Mouse (Mus musculus) hindbrain, embryonic 15.5 days (tissue): ENCODE results near the gene Hdac4. TPM values are rescaled to one million over a fixed set of nuclear protein-coding genes. Genes with fewer than 3 reads are reported as not detected.

Source experiments
- ATAC-seq: fragments of 200-750 bp; cut with Nextera tagmentation; 2 replicates; pipeline ENCODE4 v1.8.0; 2017; ENCODE audit warnings: low read depth, moderate number of reproducible peaks, moderate TSS enrichment; ENCODE audit not compliant: low FRiP score
- H3K27ac ChIP-seq: fragments of 300-500 bp; sonication (generic); replicated peaks from 2 replicates; pipeline ENCODE4 v1.5.1; 2015; ENCODE audit warnings: mild to moderate bottlenecking, inconsistent platforms
- H3K27me3 ChIP-seq: fragments of 300-500 bp; sonication (generic); 2 replicates; pipeline ENCODE4 v1.6.1; 2015; ENCODE audit warnings: control low read depth, inconsistent platforms
- H3K36me3 ChIP-seq: fragments of 300-500 bp; sonication (generic); 2 replicates; pipeline ENCODE4 v1.6.1; 2015; ENCODE audit warnings: control low read depth, inconsistent platforms
- H3K4me1 ChIP-seq: fragments of 300-500 bp; sonication (generic); replicated peaks from 2 replicates; pipeline ENCODE4 v1.6.1; 2015; ENCODE audit warnings: control low read depth, inconsistent platforms
- H3K4me2 ChIP-seq: fragments of 300-500 bp; sonication (generic); 2 replicates; pipeline ENCODE4 v1.6.1; 2015; ENCODE audit warnings: moderate library complexity, mild to moderate bottlenecking, inconsistent platforms
- H3K4me3 ChIP-seq: fragments of 300-500 bp; sonication (generic); 2 replicates; pipeline ENCODE4 v1.5.1; 2015; ENCODE audit warnings: mild to moderate bottlenecking, inconsistent platforms
- H3K9ac ChIP-seq: fragments of 300-500 bp; sonication (generic); 2 replicates; pipeline ENCODE4 v1.6.1; 2015; ENCODE audit warnings: inconsistent platforms
- H3K9me3 ChIP-seq: fragments of 300-500 bp; sonication (generic); 2 replicates; pipeline ENCODE4 v1.6.1; 2016; ENCODE audit warnings: control low read depth, inconsistent platforms
- WGBS: fragments of 180-500 bp; shearing (Covaris S2); methylation state at CpG from one replicate; pipeline ENCODE4 v1.1.7; 2015; 5-methylcytosine and 5-hydroxymethylcytosine counted together
- polyA plus RNA-seq: library from polyadenylated mRNA; unstranded; fragments of >200 nt; fragmentation: Nextera tagmentation; extraction: Ambion mirVana; gene quantifications from 2 replicates; pipeline ENCODE4 v1.2.1, GENCODE M21; 2015

Hdac4 gene
- polyA plus RNA-seq, 1 experiment from 2014 or later: 32.4 TPM

GRCm38 (mm10) chr1:92177196-92177595, 18.3 kb downstream of the Hdac4 start:
- no peak overlapping the region for H3K4me3 ChIP-seq
- 62% methylated on average over 3 of the region's 3 CpGs for WGBS

GRCm38 (mm10) chr1:92175266-92175665, 20.2 kb downstream of the Hdac4 start:
- Histone ChIP-seq H3K9me3 (no peaks in the 10 kb centered on the region), H3K27ac (no peak overlapping the region), H3K4me2 (no peak overlapping the region), H3K36me3 (no peaks in the 10 kb centered on the region), H3K4me1 (peaks cover 67% of the 10 kb centered on the region), H3K9ac (no peak overlapping the region), H3K4me3 (no peak overlapping the region), H3K27me3 (no peaks in the 10 kb centered on the region)
- ATAC-seq: no peak
- 84% methylated on average over 6 of the region's 6 CpGs for WGBS

More at GRCm38 (mm10) chr1:92177196-92177595, 18.3 kb downstream of the Hdac4 start:
- Histone ChIP-seq H3K9ac (no peak overlapping the region), H3K4me2 (peak overlapping the region; percentile 74), H3K9me3 (no peaks in the 10 kb centered on the region), H3K27me3 (no peaks in the 10 kb centered on the region), H3K4me1 (peaks cover 59% of the 10 kb centered on the region), H3K36me3 (no peaks in the 10 kb centered on the region), H3K27ac (no peak overlapping the region)
- no peak for ATAC-seq

GRCm38 (mm10) chr1:92174898-92175255, 20.6 kb downstream of the Hdac4 start:
- H3K4me1 ChIP-seq: peaks cover 69% of the 10 kb centered on the region
- ATAC-seq: no peak
- no peaks in the 10 kb centered on the region for H3K36me3 ChIP-seq
- H3K27me3 ChIP-seq: no peaks in the 10 kb centered on the region
- no peak overlapping the region for H3K27ac ChIP-seq
- 81% methylated on average over 5 of the region's 5 CpGs for WGBS
- H3K9me3 ChIP-seq: no peaks in the 10 kb centered on the region
- no peak overlapping the region for H3K4me3 ChIP-seq
- no peak overlapping the region for H3K9ac ChIP-seq
- H3K4me2 ChIP-seq: no peak overlapping the region

GRCm38 (mm10) chr1:92174251-92174897, 21.1 kb downstream of the Hdac4 start:
- H3K9me3 ChIP-seq: no peaks in the 10 kb centered on the region
- H3K27me3 ChIP-seq: no peaks in the 10 kb centered on the region
- H3K36me3 ChIP-seq: no peaks in the 10 kb centered on the region
- H3K9ac ChIP-seq: no peak overlapping the region
- H3K4me1 ChIP-seq: peaks cover 69% of the 10 kb centered on the region
- no peak overlapping the region for H3K4me2 ChIP-seq
- no peak overlapping the region for H3K27ac ChIP-seq
- no peak overlapping the region for H3K4me3 ChIP-seq
- 24% methylated on average over 3 of the region's 3 CpGs for WGBS
- no peak for ATAC-seq

- no peak overlapping the region for H3K4me3 ChIP-seq
- H3K27ac ChIP-seq: no peak overlapping the region
- H3K27me3 ChIP-seq: no peaks in the 10 kb centered on the region
- H3K36me3 ChIP-seq: no peaks in the 10 kb centered on the region
- peaks cover 57% of the 10 kb centered on the region for H3K4me1 ChIP-seq
- WGBS: 83% methylated on average over 5 of the region's 5 CpGs
- no peak for ATAC-seq
- no peak overlapping the region for H3K4me2 ChIP-seq
- H3K9ac ChIP-seq: no peak overlapping the region
- H3K9me3 ChIP-seq: no peaks in the 10 kb centered on the region
Observed at GRCm38 (mm10) chr1:92170616-92171235, 24.8 kb downstream of the Hdac4 start.

- H3K4me1 ChIP-seq: peaks cover 57% of the 10 kb centered on the region
- H3K4me2 ChIP-seq: no peak overlapping the region
- no peak for ATAC-seq
Observed at GRCm38 (mm10) chr1:92169776-92170055, 25.8 kb downstream of the Hdac4 start.

GRCm38 (mm10) chr1:92168900-92169775, 26.4 kb downstream of the Hdac4 start:
- H3K4me2 ChIP-seq: no peak overlapping the region
- no peak for ATAC-seq
- H3K9me3 ChIP-seq: no peaks in the 10 kb centered on the region
- H3K4me3 ChIP-seq: no peak overlapping the region
- H3K27me3 ChIP-seq: no peaks in the 10 kb centered on the region
- H3K36me3 ChIP-seq: no peaks in the 10 kb centered on the region
- WGBS: 89% methylated on average over 4 of the region's 4 CpGs
- no peak overlapping the region for H3K27ac ChIP-seq
- peaks cover 56% of the 10 kb centered on the region for H3K4me1 ChIP-seq
- no peak overlapping the region for H3K9ac ChIP-seq

More at GRCm38 (mm10) chr1:92169776-92170055, 25.8 kb downstream of the Hdac4 start:
- Histone ChIP-seq H3K9me3 (no peaks in the 10 kb centered on the region), H3K27me3 (no peaks in the 10 kb centered on the region), H3K9ac (no peak overlapping the region), H3K27ac (no peak overlapping the region), H3K36me3 (no peaks in the 10 kb centered on the region), H3K4me3 (no peak overlapping the region)

GRCm38 (mm10) chr1:92163932-92164331, 31.6 kb downstream of the Hdac4 start:
- no peak overlapping the region for H3K4me3 ChIP-seq
- no peak for ATAC-seq
- no peak overlapping the region for H3K4me2 ChIP-seq
- H3K27me3 ChIP-seq: no peaks in the 10 kb centered on the region
- peaks cover 30% of the 10 kb centered on the region for H3K4me1 ChIP-seq
- 85% methylated on average over 1 of the region's 1 CpGs for whole genome bisulfite sequencing
- H3K9ac ChIP-seq: no peak overlapping the region
- H3K27ac ChIP-seq: no peak overlapping the region
- H3K9me3 ChIP-seq: no peaks in the 10 kb centered on the region
- no peaks in the 10 kb centered on the region for H3K36me3 ChIP-seq

GRCm38 (mm10) chr1:92159804-92160203, 35.7 kb downstream of the Hdac4 start:
- no peak overlapping the region for H3K4me2 ChIP-seq
- H3K36me3 ChIP-seq: no peaks in the 10 kb centered on the region
- no peak overlapping the region for H3K27ac ChIP-seq
- H3K4me1 ChIP-seq: peaks cover 12% of the 10 kb centered on the region; the same call in 1 of the 2 replicates
- H3K9me3 ChIP-seq: no peaks in the 10 kb centered on the region
- no peak overlapping the region for H3K9ac ChIP-seq
- H3K27me3 ChIP-seq: no peaks in the 10 kb centered on the region
- ATAC-seq: no peak
- H3K4me3 ChIP-seq: no peak overlapping the region
- 92% methylated on average over 4 of the region's 4 CpGs for WGBS

GRCm38 (mm10) chr1:92150201-92150600, 45.3 kb downstream of the Hdac4 start:
- no peak overlapping the region for H3K4me3 ChIP-seq
- WGBS: 63% methylated on average over 1 of the region's 1 CpGs
- no peaks in the 10 kb centered on the region for H3K27me3 ChIP-seq
- no peak overlapping the region for H3K27ac ChIP-seq
- H3K9me3 ChIP-seq: no peaks in the 10 kb centered on the region
- no peak overlapping the region for H3K4me2 ChIP-seq
- no peak overlapping the region for H3K9ac ChIP-seq
- ATAC-seq: no peak
- no peaks in the 10 kb centered on the region for H3K36me3 ChIP-seq
- peaks cover 7% of the 10 kb centered on the region; the same call in 1 of the 2 replicates for H3K4me1 ChIP-seq

GRCm38 (mm10) chr1:92148527-92148926, 47.0 kb downstream of the Hdac4 start:
- Histone ChIP-seq H3K36me3 (no peaks in the 10 kb centered on the region), H3K9ac (no peak overlapping the region)
- 97% methylated on average over 1 of the region's 1 CpGs for WGBS

GRCm38 (mm10) chr1:92144868-92145534, 50.5 kb downstream of the Hdac4 start:
- Histone ChIP-seq H3K9ac (no peak overlapping the region), H3K27me3 (no peaks in the 10 kb centered on the region), H3K27ac (no peak overlapping the region), H3K4me2 (no peak overlapping the region), H3K36me3 (no peaks in the 10 kb centered on the region), H3K4me3 (no peak overlapping the region), H3K4me1 (peaks cover 29% of the 10 kb centered on the region), H3K9me3 (no peaks in the 10 kb centered on the region)
- no peak for ATAC-seq
- 78% methylated on average over 6 of the region's 6 CpGs for WGBS

More at GRCm38 (mm10) chr1:92148527-92148926, 47.0 kb downstream of the Hdac4 start:
- Histone ChIP-seq H3K4me3 (no peak overlapping the region), H3K4me1 (peaks cover 20% of the 10 kb centered on the region), H3K27me3 (no peaks in the 10 kb centered on the region), H3K4me2 (no peak overlapping the region), H3K27ac (no peak overlapping the region), H3K9me3 (no peaks in the 10 kb centered on the region)
- ATAC-seq: no peak
